Mouse (Mus musculus): Measurements from ENCODE around the gene Amotl2.

GRCm38 (mm10) chr9:102717886-102718643, 1.6 kb downstream of the Amotl2 start:
- no peak for TF ChIP-seq GATA1 (IDR thresholded peaks at IDR 0.05; ENCODE audit: borderline replicate concordance, low read length)
- TF ChIP-seq FLI1 (IDR thresholded peaks at IDR 0.05; ENCODE audit: low read length) = no peak

All from megakaryocyte, embryonic 14.5 days (primary cell).